Mouse (Mus musculus) small intestine, adult 2 months (tissue): Measurements from ENCODE around the gene Trim67.

Source experiments
- CTCF ChIP-seq: fragments of 200-500 bp; IDR thresholded peaks from 2 replicates; pipeline ENCODE4 v1.5.1; 2012; ENCODE audit warnings: low read depth, mild to moderate bottlenecking, control low read depth, inconsistent platforms, low read length, moderate library complexity, mixed read lengths; ENCODE audit not compliant: insufficient replicate concordance, insufficient read length; ENCODE audit errors: extremely low read depth
- POLR2A ChIP-seq: fragments of 200-500 bp; IDR thresholded peaks from 2 replicates; pipeline ENCODE4 v1.6.1; 2012; ENCODE audit warnings: low read depth, mild to moderate bottlenecking, control low read depth, inconsistent platforms, low read length, moderate library complexity

- no peak for TF ChIP-seq CTCF
- no peak for TF ChIP-seq POLR2A
These were observed 706 bp upstream of the Trim67 start for GRCm38 (mm10) chr8:124792186-124792585.
